Mouse (Mus musculus) stomach, embryonic 14.5 days (tissue): ENCODE results near the gene Dis3. TPM values are rescaled to one million over a fixed set of nuclear protein-coding genes. Genes with fewer than 3 reads are reported as not detected.
A peak's percentile ranks its signal among the peaks of the same experiment; 100 is the strongest.

Experiments used
- ATAC-seq: fragments of 200-750 bp; cut with Nextera tagmentation; 2 replicates; pipeline ENCODE4 v1.8.0; 2017; ENCODE audit warnings: low read depth, moderate TSS enrichment; ENCODE audit not compliant: insufficient number of reproducible peaks, insufficient read depth, low FRiP score
- H3K27ac ChIP-seq: fragments of 300-500 bp; sonication (generic); 2 replicates; pipeline ENCODE4 v1.5.1; 2014; ENCODE audit warnings: mild to moderate bottlenecking, low read length, moderate library complexity, mixed read lengths
- H3K27me3 ChIP-seq: fragments of 300-500 bp; sonication (generic); 2 replicates; pipeline ENCODE4 v1.6.1; 2014; ENCODE audit warnings: low read length, control low read depth, mixed read lengths; ENCODE audit not compliant: control insufficient read depth, insufficient read depth
- H3K36me3 ChIP-seq: fragments of 300-500 bp; sonication (generic); 2 replicates; pipeline ENCODE4 v1.6.1; 2014; ENCODE audit warnings: mild to moderate bottlenecking, control low read depth, low read length, moderate library complexity, mixed read lengths; ENCODE audit not compliant: control insufficient read depth, insufficient read depth
- H3K4me1 ChIP-seq: fragments of 300-500 bp; sonication (generic); 2 replicates; pipeline ENCODE4 v1.6.1; 2014; ENCODE audit warnings: low read length, control low read depth, mixed read lengths; ENCODE audit not compliant: control insufficient read depth, insufficient read depth
- H3K4me2 ChIP-seq: fragments of 300-500 bp; sonication (generic); replicated peaks from 2 replicates; pipeline ENCODE4 v1.6.1; 2014; ENCODE audit warnings: low read depth, low read length, control low read depth
- H3K4me3 ChIP-seq: fragments of 300-500 bp; sonication (generic); 2 replicates; pipeline ENCODE4 v1.5.1; 2014; ENCODE audit warnings: low read depth, low read length, control low read depth
- H3K9ac ChIP-seq: fragments of 300-500 bp; sonication (generic); replicated peaks from 2 replicates; pipeline ENCODE4 v1.6.1; 2014; ENCODE audit warnings: low read depth, mild to moderate bottlenecking, control low read depth, low read length, moderate library complexity, mixed read lengths
- H3K9me3 ChIP-seq: fragments of 300-500 bp; sonication (generic); 2 replicates; pipeline ENCODE4 v1.6.1; 2016; ENCODE audit warnings: low read depth, low read length, control low read depth; ENCODE audit not compliant: control insufficient read depth
- WGBS: fragments of 180-500 bp; shearing (Covaris S2); extraction: QIAGEN DNeasy Blood & Tissue Kit; methylation state at CpG from one replicate; pipeline ENCODE4 v1.1.7; 2014; 5-methylcytosine and 5-hydroxymethylcytosine counted together
- polyA plus RNA-seq: library from polyadenylated mRNA; unstranded; fragments of >200 nt; fragmentation: Nextera tagmentation; extraction: Ambion mirVana; gene quantifications from 2 replicates; pipeline ENCODE4 v1.2.1, GENCODE M21; 2014

The Dis3 gene
- polyA plus RNA-seq, 1 experiment from 2014 or later, result 41.5 TPM

GRCm38 (mm10) chr14:99104542-99105123 lies 5.1 kb upstream of the Dis3 start:
- no peaks in the 10 kb centered on the region for H3K4me1 ChIP-seq
- no peaks in the 10 kb centered on the region for H3K9me3 ChIP-seq
- ATAC-seq, result no peak
- 91% methylated on average over 6 of the region's 6 CpGs for WGBS
- no peak overlapping the region for H3K4me3 ChIP-seq
- peaks cover 24% of the 10 kb centered on the region for H3K36me3 ChIP-seq
- no peak overlapping the region for H3K9ac ChIP-seq
- H3K27me3 ChIP-seq, result no peaks in the 10 kb centered on the region
- H3K27ac ChIP-seq, result no peak overlapping the region
- no peak overlapping the region for H3K4me2 ChIP-seq

DNA sequence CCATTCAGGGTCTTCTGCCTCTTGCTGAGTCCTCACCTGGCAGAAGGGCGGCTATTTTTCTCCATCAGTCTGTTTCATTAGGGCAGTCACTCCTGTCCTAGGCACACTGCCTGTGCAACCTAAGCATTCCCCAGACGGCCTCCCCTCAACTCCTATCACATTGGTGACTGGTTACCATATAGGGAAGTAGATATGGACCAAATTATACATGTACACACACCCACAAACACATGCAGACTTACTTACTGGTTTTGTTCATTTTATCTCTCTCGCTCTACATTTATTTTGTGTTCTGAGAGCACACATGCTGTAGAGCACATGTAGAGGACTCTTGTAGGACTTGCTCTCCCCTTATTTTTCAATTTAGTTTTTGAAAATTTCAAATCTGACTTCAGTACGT lies 3.5 kb upstream of the Dis3 start:
- no peak overlapping the region for H3K9ac ChIP-seq
- no peak overlapping the region for H3K4me2 ChIP-seq
- no peak overlapping the region for H3K27ac ChIP-seq
- 0 out of 2 replicates have a peak, but pooled peaks cover 8% of the 10 kb centered on the region for H3K4me1 ChIP-seq
- no peak overlapping the region for H3K4me3 ChIP-seq
- 90% methylated on average over 4 of the region's 4 CpGs for WGBS
- ATAC-seq, result no peak
- no peaks in the 10 kb centered on the region for H3K9me3 ChIP-seq
- H3K27me3 ChIP-seq, result no peaks in the 10 kb centered on the region
- peaks cover 14% of the 10 kb centered on the region for H3K36me3 ChIP-seq

GRCm38 (mm10) chr14:99099967-99100587 lies 507 bp upstream of the Dis3 start:
- H3K4me1 ChIP-seq, result 0 out of 2 replicates have a peak, but pooled peaks cover 8% of the 10 kb centered on the region
- peak overlapping the region; percentile 45 for H3K9ac ChIP-seq
- no peaks in the 10 kb centered on the region for H3K27me3 ChIP-seq
- WGBS, result 6% methylated on average over 20 of the region's 20 CpGs
- peak overlapping the region; percentile 99 for H3K4me3 ChIP-seq
- ATAC-seq, result no peak
- peak overlapping the region; percentile 57 for H3K4me2 ChIP-seq
- peaks cover 33% of the 10 kb centered on the region for H3K36me3 ChIP-seq
- no peak overlapping the region for H3K27ac ChIP-seq
- no peaks in the 10 kb centered on the region for H3K9me3 ChIP-seq

DNA sequence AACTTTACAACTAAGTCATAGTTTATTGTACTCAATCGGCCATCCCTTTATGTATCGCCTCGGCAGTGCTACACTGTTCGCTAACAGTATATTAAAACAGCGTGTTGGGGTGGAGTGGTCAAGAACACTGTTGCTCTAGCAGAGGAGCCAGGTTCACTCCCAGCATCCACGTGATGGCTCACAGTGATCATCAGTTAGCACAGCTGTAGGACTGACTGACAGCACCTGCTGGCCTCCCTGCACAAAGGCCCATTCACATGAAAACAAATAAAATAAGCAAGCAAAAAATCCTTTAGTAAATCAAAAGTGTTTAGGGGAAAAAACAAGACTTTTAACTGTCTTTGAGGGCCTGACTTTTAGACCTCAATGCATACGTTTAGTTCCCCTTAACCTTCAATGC lies 10.6 kb downstream of the Dis3 start:
- 92% methylated on average over 7 of the region's 7 CpGs for WGBS
- Histone ChIP-seq H3K9me3 (no peaks in the 10 kb centered on the region), H3K4me2 (no peak overlapping the region), H3K4me1 (no peaks in the 10 kb centered on the region), H3K27ac (no peak overlapping the region), H3K27me3 (no peaks in the 10 kb centered on the region), H3K9ac (no peak overlapping the region), H3K4me3 (no peak overlapping the region), H3K36me3 (peaks cover 60% of the 10 kb centered on the region)
- no peak for ATAC-seq

GRCm38 (mm10) chr14:99071146-99071545 lies 28.4 kb downstream of the Dis3 start:
- peaks cover 51% of the 10 kb centered on the region for H3K36me3 ChIP-seq

GRCm38 (mm10) chr14:99063091-99063490 lies 36.5 kb downstream of the Dis3 start:
- Histone ChIP-seq H3K4me3 (no peak overlapping the region), H3K36me3 (peaks cover 41% of the 10 kb centered on the region), H3K9me3 (no peaks in the 10 kb centered on the region), H3K4me2 (no peak overlapping the region), H3K4me1 (no peaks in the 10 kb centered on the region), H3K27me3 (no peaks in the 10 kb centered on the region), H3K27ac (no peak overlapping the region), H3K9ac (no peak overlapping the region)
- 91% methylated on average over 2 of the region's 2 CpGs for WGBS
- no peak for ATAC-seq

More at GRCm38 (mm10) chr14:99071146-99071545, 28.4 kb downstream of the Dis3 start:
- Histone ChIP-seq H3K4me2 (no peak overlapping the region), H3K9ac (no peak overlapping the region), H3K4me1 (no peaks in the 10 kb centered on the region), H3K4me3 (no peak overlapping the region), H3K27ac (no peak overlapping the region), H3K9me3 (no peaks in the 10 kb centered on the region), H3K27me3 (no peaks in the 10 kb centered on the region)
- ATAC-seq, result no peak
- 95% methylated on average over 4 of the region's 4 CpGs for WGBS

DNA sequence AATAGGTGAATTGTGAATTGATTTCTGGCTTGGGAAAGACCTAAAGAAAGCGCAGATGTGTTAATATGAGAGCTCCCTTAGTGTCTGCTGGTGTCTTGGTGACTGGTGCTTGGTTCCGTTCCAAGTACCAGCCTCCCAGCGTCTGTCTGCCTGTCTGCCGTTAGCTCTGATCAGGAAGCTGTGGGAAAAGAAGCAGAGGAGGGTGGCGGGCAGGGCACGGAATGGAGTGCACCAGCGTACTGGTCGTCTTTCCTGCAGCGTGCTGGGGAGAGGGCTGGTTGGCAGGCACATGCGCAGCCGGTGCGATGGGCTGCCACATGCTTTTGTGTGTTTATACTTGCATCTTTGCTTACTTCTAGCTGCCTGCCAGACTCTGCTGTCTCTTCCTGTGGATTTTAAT lies 39.0 kb downstream of the Dis3 start:
- WGBS, result 96% methylated on average over 12 of the region's 12 CpGs
- Histone ChIP-seq H3K4me1 (no peaks in the 10 kb centered on the region), H3K27ac (no peak overlapping the region), H3K9me3 (no peaks in the 10 kb centered on the region), H3K9ac (no peak overlapping the region), H3K27me3 (no peaks in the 10 kb centered on the region), H3K4me3 (no peak overlapping the region), H3K36me3 (peaks cover 36% of the 10 kb centered on the region), H3K4me2 (no peak overlapping the region)
- no peak for ATAC-seq

GRCm38 (mm10) chr14:99058959-99059586 lies 40.5 kb downstream of the Dis3 start:
- WGBS, result 86% methylated on average over 7 of the region's 7 CpGs
- no peak overlapping the region for H3K4me3 ChIP-seq
- H3K27me3 ChIP-seq, result no peaks in the 10 kb centered on the region
- H3K4me2 ChIP-seq, result no peak overlapping the region
- no peak for ATAC-seq
- H3K36me3 ChIP-seq, result peaks cover 36% of the 10 kb centered on the region
- no peak overlapping the region for H3K27ac ChIP-seq
- no peaks in the 10 kb centered on the region for H3K9me3 ChIP-seq
- H3K4me1 ChIP-seq, result no peaks in the 10 kb centered on the region
- no peak overlapping the region for H3K9ac ChIP-seq
